Mouse (Mus musculus) myocyte (in vitro differentiated cells): ENCODE results near the gene Pml. TPM values are rescaled to one million over a fixed set of nuclear protein-coding genes. Genes with fewer than 3 reads are reported as not detected.
A peak's percentile ranks its signal among the peaks of the same experiment; 100 is the strongest.

Source experiments
- H3K27me3 ChIP-seq: one replicate; pipeline ENCODE4 v1.6.1; 2011; ENCODE audit not compliant: control insufficient read depth, insufficient read depth, insufficient read length
- H3K36me3 ChIP-seq: one replicate; pipeline ENCODE4 v1.6.1; 2011; ENCODE audit not compliant: control insufficient read depth, insufficient read depth
- H3K4me2 ChIP-seq: one replicate; pipeline ENCODE4 v1.6.1; 2011; ENCODE audit warnings: low read depth, control low read depth
- H3K4me3 ChIP-seq: one replicate; pipeline ENCODE4 v1.5.1; 2011; ENCODE audit warnings: mild to moderate bottlenecking, control low read depth, moderate library complexity
- H3K79me2 ChIP-seq: one replicate; pipeline ENCODE4 v1.6.1; 2011; ENCODE audit not compliant: control insufficient read depth, insufficient read depth
- H3ac ChIP-seq: one replicate; pipeline ENCODE4 v1.6.1; 2011; ENCODE audit not compliant: control insufficient read depth, insufficient read length
- CEBPB ChIP-seq: IDR thresholded peaks from 2 replicates; pipeline ENCODE4 v1.6.1; 2011; ENCODE audit warnings: mild to moderate bottlenecking, moderate library complexity; ENCODE audit not compliant: poor library complexity, insufficient read depth, severe bottlenecking
- E2F4 ChIP-seq: IDR thresholded peaks from one replicate; pipeline ENCODE4 v1.6.1; 2011; ENCODE audit warnings: mild to moderate bottlenecking, control low read depth, moderate library complexity; ENCODE audit not compliant: insufficient read depth
- MAX ChIP-seq: IDR thresholded peaks from one replicate; pipeline ENCODE4 v1.6.1; 2011; ENCODE audit warnings: low read depth, mild to moderate bottlenecking, control low read depth
- MYOD1 ChIP-seq, 3 experiments: IDR thresholded peaks; one replicate each; pipeline ENCODE4 v1.6.1; 2011; ENCODE audit warnings: control low read depth in 2 of 3, low read depth in 2 of 3, mild to moderate bottlenecking in 2 of 3, moderate library complexity in 1 of 3; ENCODE audit not compliant: insufficient read length in 2 of 3, control insufficient read depth in 1 of 3
- MYOG ChIP-seq, 3 experiments: IDR thresholded peaks; one replicate each; pipeline ENCODE4 v1.6.1; 2011; ENCODE audit warnings: control low read depth in 2 of 3, low read depth in 2 of 3, mild to moderate bottlenecking in 2 of 3; ENCODE audit not compliant: insufficient read length in 2 of 3, control insufficient read depth in 1 of 3, insufficient read depth in 1 of 3
- POLR2A ChIP-seq: IDR thresholded peaks from one replicate; pipeline ENCODE4 v1.6.1; 2011; ENCODE audit warnings: low read depth, mild to moderate bottlenecking, control low read depth, moderate library complexity; ENCODE audit not compliant: insufficient read length
- POLR2AphosphoS2 ChIP-seq: IDR thresholded peaks from one replicate; pipeline ENCODE4 v1.6.1; 2011; ENCODE audit warnings: low read depth, control low read depth; ENCODE audit not compliant: insufficient read length
- REST ChIP-seq: IDR thresholded peaks from one replicate; pipeline ENCODE4 v1.6.1; 2011; ENCODE audit warnings: mild to moderate bottlenecking, control low read depth, moderate library complexity; ENCODE audit not compliant: insufficient read depth, insufficient read length
- SRF ChIP-seq: IDR thresholded peaks from one replicate; pipeline ENCODE4 v1.6.1; 2011; ENCODE audit warnings: low read depth; ENCODE audit not compliant: control insufficient read depth, insufficient read length
- TCF12 ChIP-seq: IDR thresholded peaks from one replicate; pipeline ENCODE4 v1.6.1; 2011; ENCODE audit warnings: mild to moderate bottlenecking, control low read depth; ENCODE audit not compliant: poor library complexity, insufficient read depth, severe bottlenecking
- TCF3 ChIP-seq: IDR thresholded peaks from one replicate; pipeline ENCODE4 v1.6.1; 2011; ENCODE audit warnings: low read depth, control low read depth; ENCODE audit not compliant: insufficient read length
- USF1 ChIP-seq: IDR thresholded peaks from one replicate; pipeline ENCODE4 v1.6.1; 2011; ENCODE audit warnings: low read depth, mild to moderate bottlenecking, control low read depth, moderate library complexity
- polyA plus RNA-seq: library from polyadenylated mRNA; unstranded; fragments of >200 nt; fragmentation: generic; extraction: Trizol; gene quantifications from one replicate; pipeline ENCODE4 v1.2.1, GENCODE M21; 2012; ENCODE audit warnings: missing spikeins

Pml gene
- polyA plus RNA-seq, 1 experiment: 15.5 TPM

- Histone ChIP-seq H3K4me2 (no peak overlapping the region), H3ac (no peak overlapping the region), H3K4me3 (no peak overlapping the region), H3K79me2 (no peaks in the 10 kb centered on the region), H3K36me3 (peaks cover 28% of the 10 kb centered on the region), H3K27me3 (no peaks in the 10 kb centered on the region)
- TF ChIP-seq POLR2AphosphoS2: no peak
- TF ChIP-seq CEBPB: no peak
- no peak for TF ChIP-seq SRF
- TF ChIP-seq MYOG (IDR thresholded peaks at IDR 0.05; ENCODE audit: control insufficient read depth in 1 of 3, insufficient read depth in 1 of 3, insufficient read length in 2 of 3, low read depth in 2 of 3): no peak
These were observed 20.7 kb downstream of the Pml start for GRCm38 (mm10) chr9:58228777-58229466.

- H3K79me2 ChIP-seq: no peaks in the 10 kb centered on the region
- H3K36me3 ChIP-seq: peaks cover 26% of the 10 kb centered on the region
- no peak overlapping the region for H3ac ChIP-seq
- no peaks in the 10 kb centered on the region for H3K27me3 ChIP-seq
- H3K4me2 ChIP-seq: no peak overlapping the region
- H3K4me3 ChIP-seq: no peak overlapping the region
- TF ChIP-seq MYOG (IDR thresholded peaks at IDR 0.05; ENCODE audit: control insufficient read depth in 1 of 3, insufficient read depth in 1 of 3, insufficient read length in 2 of 3, low read depth in 2 of 3) (no peak), TCF3 (no peak), E2F4 (no peak), CEBPB (no peak), SRF (no peak), REST (no peak), TCF12 (no peak), POLR2A (no peak), MAX (no peak), MYOD1 (IDR thresholded peaks at IDR 0.05; ENCODE audit: control insufficient read depth in 1 of 3, insufficient read length in 2 of 3, low read depth in 2 of 3) (no peak), USF1 (no peak), POLR2AphosphoS2 (no peak)
These were observed 23.4 kb downstream of the Pml start for GRCm38 (mm10) chr9:58225915-58226913.

- H3ac ChIP-seq: no peak overlapping the region
- peaks cover 29% of the 10 kb centered on the region for H3K36me3 ChIP-seq
- H3K4me2 ChIP-seq: no peak overlapping the region
- H3K4me3 ChIP-seq: no peak overlapping the region
- no peaks in the 10 kb centered on the region for H3K79me2 ChIP-seq
- TF ChIP-seq MYOG (IDR thresholded peaks at IDR 0.05; ENCODE audit: control insufficient read depth in 1 of 3, insufficient read depth in 1 of 3, insufficient read length in 2 of 3, low read depth in 2 of 3) (peak in 1 of 3 experiments; percentile 43), USF1 (no peak), REST (no peak), POLR2A (no peak), TCF3 (no peak), SRF (no peak), POLR2AphosphoS2 (no peak), CEBPB (no peak), MAX (no peak), TCF12 (no peak), MYOD1 (IDR thresholded peaks at IDR 0.05; ENCODE audit: control insufficient read depth in 1 of 3, insufficient read length in 2 of 3, low read depth in 2 of 3) (peak; percentile 16 to 69 (median 58)), E2F4 (no peak)
- no peaks in the 10 kb centered on the region for H3K27me3 ChIP-seq
These were observed 25.2 kb downstream of the Pml start for GRCm38 (mm10) chr9:58224356-58224755.

DNA sequence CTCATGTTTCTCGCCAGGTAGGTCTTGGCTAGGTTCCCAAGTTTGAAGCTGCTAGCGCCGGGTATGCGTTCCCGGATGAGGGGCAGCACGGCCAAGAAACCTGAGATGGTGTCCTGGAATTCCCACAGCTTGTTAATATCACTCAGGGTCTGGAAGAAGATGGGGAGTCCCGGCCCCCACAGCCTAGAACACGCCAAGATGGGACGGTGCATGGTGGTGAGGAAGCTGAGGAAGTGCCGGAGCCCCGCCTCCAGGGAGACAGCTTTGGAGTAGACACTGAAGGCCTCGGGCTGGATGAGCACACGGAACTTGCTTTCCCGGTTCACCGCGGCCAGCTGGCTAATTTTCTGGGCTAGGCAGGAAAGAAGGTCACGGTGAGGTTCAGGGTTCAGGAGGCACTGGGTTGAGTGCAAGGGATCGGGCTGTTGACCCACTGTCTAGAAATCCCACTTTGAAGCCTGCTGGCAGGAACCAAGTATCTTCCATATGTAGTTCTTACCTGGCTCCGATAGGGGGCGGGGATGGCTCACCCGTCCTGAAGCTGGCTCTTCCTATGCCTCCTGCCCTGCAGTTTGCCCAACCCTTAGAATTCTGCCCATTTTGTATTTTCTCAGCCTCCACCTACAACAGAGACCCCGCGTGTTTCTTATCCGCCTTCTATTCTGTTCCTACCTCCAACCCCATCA lies 29.2 kb downstream of the Pml start:
- no peak overlapping the region for H3K4me3 ChIP-seq
- no peak overlapping the region for H3K4me2 ChIP-seq
- TF ChIP-seq POLR2AphosphoS2: peak; percentile 16
- TF ChIP-seq MAX: no peak
- peaks cover 17% of the 10 kb centered on the region for H3K36me3 ChIP-seq
- no peak overlapping the region for H3ac ChIP-seq
- H3K79me2 ChIP-seq: no peaks in the 10 kb centered on the region
- H3K27me3 ChIP-seq: no peaks in the 10 kb centered on the region
